Mouse (Mus musculus) mouse trophoblast stem cell (cell line): Measurements from ENCODE around the gene Hepacam.

Experiments used
- in situ Hi-C, 2 experiments: fragments of 300-500 bp; cut with MseI, MboI; formaldehyde crosslinking; loops; 2 replicates in 1 of 2; 3 replicates in 1 of 2; pipeline ENCODE4 v1.15.1; 2025

The Hepacam gene

GRCm38 (mm10) chr9:37433823-37434560 is 66.8 kb downstream of the Hepacam start:
- in situ Hi-C loops: loop anchor here in 1 of 2 experiments (25.0 kb wide), 1 partner anchor 503 kb away; no protein-coding TSS in a partner anchor

GRCm38 (mm10) chr9:37434932-37435331 is 67.8 kb downstream of the Hepacam start:
- in situ Hi-C loops: loop anchor here in 1 of 2 experiments (25.0 kb wide), 1 partner anchor 502 kb away; no protein-coding TSS in a partner anchor

GRCm38 (mm10) chr9:37435616-37436015 is 68.5 kb downstream of the Hepacam start:
- in situ Hi-C loops: loop anchor here in 1 of 2 experiments (25.0 kb wide), 1 partner anchor 502 kb away; no protein-coding TSS in a partner anchor
